In the genomic region with DNA sequence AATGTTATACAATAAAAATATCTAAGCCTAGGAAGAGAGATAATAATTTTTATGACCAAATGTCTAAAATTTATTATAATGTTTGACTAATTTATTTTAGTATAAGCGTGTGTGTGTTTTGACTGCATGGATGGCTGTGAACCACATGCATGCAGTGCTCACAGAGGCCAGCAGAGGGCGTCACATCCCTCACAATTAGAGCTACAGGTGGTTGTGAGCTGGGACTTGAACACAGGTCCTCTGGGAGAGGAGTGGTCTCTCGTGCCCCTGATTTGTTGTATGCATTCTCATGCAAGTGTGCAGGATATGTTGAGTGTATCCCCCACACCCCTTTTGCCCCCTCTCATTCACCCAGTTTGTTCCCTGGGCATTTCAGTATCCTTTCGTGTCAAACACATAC, we compare ENCODE assay signal across 24 mouse cellular contexts. TPM values are rescaled to one million over a fixed set of nuclear protein-coding genes. Genes with fewer than 3 reads are reported as not detected.
DNase-seq lines count a peak whose midpoint lies in the region; ATAC-seq and TF ChIP-seq lines count a peak whose summit lies in the region.
"Had no signal": no experiment of that assay in that cellular context is flagged by ENCODE, and none has a peak within 500 bp of the region (broad histone marks: within the 10 kb centered on the region; RNA-seq: fewer than 3 reads in every experiment).

No protein-coding gene starts in this region.

- TF ChIP-seq POLR2A in bone marrow, adult 2 months (IDR thresholded peaks at IDR 0.05; ENCODE audit: borderline replicate concordance, control insufficient read depth, low read depth, low read length): no peak

- DNase-seq in CD4-positive, CD25-positive, alpha-beta regulatory T cell, adult 2 months (ENCODE audit: low read depth, low spot score): peak; percentile 23
- no peak for DNase-seq in left cerebral cortex, adult 2 months (ENCODE audit: extremely low spot score in 1 of 2, low spot score in 2 of 2)
- no peak for DNase-seq in left cerebral cortex, postnatal 36 days (ENCODE audit: low spot score in 2 of 2)
- DNase-seq in A20 (ENCODE audit: low read depth, low spot score) (peak; percentile 16), MN1 (ENCODE audit: low spot score) (no peak)
- DNase-seq in frontal cortex, postnatal 36 days (ENCODE audit: low spot score in 2 of 2): no peak
- DNase-seq: cerebellum, postnatal 10 days; gastrocnemius, postnatal 10 days; heart, postnatal 36 days; kidney, postnatal 25 days; lung, postnatal 36 days; right cerebral cortex, postnatal 25 days; thymus, postnatal 14 days had no signal

- H3K4me3 ChIP-seq in left cerebral cortex, adult 2 months: no peak overlapping the region
- H3K4me3 ChIP-seq in bone marrow, adult 2 months (replicated peaks; ENCODE audit: control insufficient read depth, low read depth, low read length): no peak overlapping the region
- H3K4me3 ChIP-seq: embryonic facial prominence, embryonic 12.5 days; forebrain, embryonic 10.5 days; heart, embryonic 10.5 days; limb, embryonic 13.5 days; midbrain, embryonic 12.5 days had no signal

- H3K27ac ChIP-seq in left cerebral cortex, adult 2 months: no peak overlapping the region
- no peak overlapping the region for H3K27ac ChIP-seq in bone marrow, adult 2 months (ENCODE audit: control insufficient read depth, insufficient read depth, low read depth, low read length, poor library complexity)
- H3K27ac ChIP-seq: embryonic facial prominence, embryonic 12.5 days; forebrain, embryonic 10.5 days; heart, embryonic 10.5 days; limb, embryonic 13.5 days; midbrain, embryonic 12.5 days had no signal

- intact Hi-C loops in left cerebral cortex, adult 2 months (cut with DNase I): no loop called here
- intact Hi-C loops in left cerebral cortex, postnatal 36 days (cut with DNase I): no loop called here

- H3K4me1 ChIP-seq in bone marrow, adult 2 months (ENCODE audit: control insufficient read depth, insufficient read depth, low read length): no peaks in the 10 kb centered on the region

- no peak for ATAC-seq in CD4-positive, CD25-positive, alpha-beta regulatory T cell, adult 4 months
- ATAC-seq: inflammation-experienced regulatory T-cells, adult 6 months; Patski had no signal

- TF ChIP-seq CTCF in left cerebral cortex, adult 2 months (IDR thresholded peaks at IDR 0.05): peak; percentile 21; the same call in 1 of the 2 replicates
- peak; percentile 41; the same call in 1 of the 2 replicates for TF ChIP-seq CTCF in bone marrow, adult 2 months (IDR thresholded peaks at IDR 0.05; ENCODE audit: control insufficient read depth, insufficient read depth, low read length)

- WGBS in bone marrow, adult 2 months: 67% methylated on average over 4 of the region's 4 CpGs

RNA-seq across cellular contexts. Expression of a gene that starts 2.9 kb away (rescaled TPM):
- 1 to 10 TPM; 4.3 to 5.7 TPM for polyA plus RNA-seq in CD4-positive, CD25-positive, alpha-beta regulatory T cell, adult 4 months (2017; shearing (Covaris generic))
- 1 to 10 TPM; 1.6 to 2.6 TPM for total RNA-seq in left cerebral cortex, adult 2 months (2021)
- total RNA-seq in left cerebral cortex, postnatal 36 days (2021): 1 to 10 TPM; 1.7 to 2.5 TPM
- 0.61 and 2.1 TPM in 2 replicates for polyA plus RNA-seq in bone marrow, adult 2 months (2011; ENCODE audit: insufficient read depth, insufficient read length, low replicate concordance, missing spikeins)

RNA-seq across cellular contexts. Expression of a gene that starts 12.5 kb away (rescaled TPM):
- not detected for polyA plus RNA-seq in CD4-positive, CD25-positive, alpha-beta regulatory T cell, adult 4 months (2017; shearing (Covaris generic))
- total RNA-seq in left cerebral cortex, adult 2 months (2021): not detected
- not detected for total RNA-seq in left cerebral cortex, postnatal 36 days (2021)
- polyA plus RNA-seq in bone marrow, adult 2 months (2011; ENCODE audit: insufficient read depth, insufficient read length, low replicate concordance, missing spikeins): not detected in 2 replicates
- total RNA-seq: adrenal gland, adult 18-20 months; gastrocnemius, postnatal 10 days; heart, postnatal 36 days; layer of hippocampus, postnatal 25 days had no signal
- polyA plus RNA-seq: heart, embryonic 10.5 days; inflammation-experienced regulatory T-cells, adult 6 months; limb, embryonic 13.5 days; Patski had no signal

Comparison
In these comparisons a context has a peak if more than half of its experiments do, and no peak if none do; other contexts are left out.
1. DNase-seq: peak in CD4-positive, CD25-positive, alpha-beta regulatory T cell, adult 2 months (single experiment) and A20 (single experiment); none in left cerebral cortex, adult 2 months (0 of 2), left cerebral cortex, postnatal 36 days (0 of 2), MN1 (single experiment) and frontal cortex, postnatal 36 days (0 of 2).